Mouse (Mus musculus) heart, postnatal 0 days (tissue): ENCODE data around the gene BC005624. TPM values are rescaled to one million over a fixed set of nuclear protein-coding genes. Genes with fewer than 3 reads are reported as not detected.

Experiments used
- ATAC-seq: fragments of 200-750 bp; cut with Nextera tagmentation; 2 replicates; pipeline ENCODE4 v1.8.0; 2017; ENCODE audit warnings: low read depth, moderate number of reproducible peaks, moderate library complexity; ENCODE audit not compliant: insufficient read depth
- DNase-seq: peaks from one replicate; pipeline ENCODE4 v3.0.0-alpha.2; 2016; ENCODE audit warnings: low spot score
- H3K27ac ChIP-seq: fragments of 300-500 bp; sonication (generic); 2 replicates; pipeline ENCODE4 v1.5.1; 2014; ENCODE audit warnings: low read depth, mild to moderate bottlenecking
- H3K27me3 ChIP-seq: fragments of 300-500 bp; sonication (generic); 2 replicates; pipeline ENCODE4 v1.6.1; 2014; ENCODE audit warnings: low read length, mixed read lengths; ENCODE audit not compliant: control insufficient read depth, insufficient read depth
- H3K36me3 ChIP-seq: fragments of 300-500 bp; sonication (generic); replicated peaks from 2 replicates; pipeline ENCODE4 v1.6.1; 2014; ENCODE audit warnings: low read length, mixed read lengths; ENCODE audit not compliant: control insufficient read depth, insufficient read depth
- H3K4me1 ChIP-seq: fragments of 300-500 bp; sonication (generic); 2 replicates; pipeline ENCODE4 v1.6.1; 2014; ENCODE audit warnings: antibody characterized with exemption; ENCODE audit not compliant: control insufficient read depth, insufficient read depth
- H3K4me2 ChIP-seq: fragments of 300-500 bp; sonication (generic); 2 replicates; pipeline ENCODE4 v1.6.1; 2014; ENCODE audit warnings: low read depth, mild to moderate bottlenecking, low read length, moderate library complexity
- H3K4me3 ChIP-seq: fragments of 300-500 bp; sonication (generic); 2 replicates; pipeline ENCODE4 v1.5.1; 2014; ENCODE audit warnings: low read depth, low read length
- H3K9ac ChIP-seq: fragments of 300-500 bp; sonication (generic); replicated peaks from 2 replicates; pipeline ENCODE4 v1.6.1; 2014; ENCODE audit warnings: low read depth, low read length, mixed read lengths
- H3K9me3 ChIP-seq: fragments of 300-500 bp; sonication (generic); replicated peaks from 2 replicates; pipeline ENCODE4 v1.6.1; 2016; ENCODE audit warnings: low read length; ENCODE audit not compliant: control insufficient read depth
- CTCF ChIP-seq: IDR thresholded peaks from 2 replicates; pipeline ENCODE4 v1.5.1; 2016; ENCODE audit warnings: antibody characterized with exemption, control low read depth, low read depth
- EP300 ChIP-seq: IDR thresholded peaks from 2 replicates; pipeline ENCODE4 v1.6.1; 2016; ENCODE audit warnings: antibody characterized with exemption, low read depth
- WGBS: fragments of 180-500 bp; shearing (Covaris S2); extraction: QIAGEN DNeasy Blood & Tissue Kit; methylation state at CpG from one replicate; pipeline ENCODE4 v1.1.7; 2014; 5-methylcytosine and 5-hydroxymethylcytosine counted together
- polyA plus RNA-seq: library from polyadenylated mRNA; unstranded; fragments of >200 nt; fragmentation: Nextera tagmentation; extraction: Ambion mirVana; gene quantifications from 2 replicates; pipeline ENCODE4 v1.2.1, GENCODE M21; 2015
- total RNA-seq: library from RNA; depleted of rRNA; stranded (reverse); fragments of >200 nt; gene quantifications from 2 replicates; pipeline ENCODE4 v1.2.3, GENCODE M21; 2014; ENCODE audit warnings: low replicate concordance

Gene BC005624
- total and polyA plus RNA-seq, 2 experiments from 2014 or later, result 7.6 to 21.1 TPM

GRCm38 (mm10) chr2:31007208-31007607, 25.2 kb upstream of the BC005624 start:
- no peak for TF ChIP-seq CTCF
- TF ChIP-seq EP300, result no peak
- Histone ChIP-seq H3K9ac (no peak overlapping the region), H3K4me2 (no peak overlapping the region), H3K9me3 (no peaks in the 10 kb centered on the region), H3K36me3 (peaks cover 76% of the 10 kb centered on the region), H3K4me1 (peaks cover 18% of the 10 kb centered on the region), H3K4me3 (no peak overlapping the region), H3K27me3 (no peaks in the 10 kb centered on the region), H3K27ac (peak overlapping the region; percentile 92)
- 78% methylated on average over 5 of the region's 5 CpGs for WGBS
- no peak for ATAC-seq
- no peak for DNase-seq

GRCm38 (mm10) chr2:31006434-31006833, 24.4 kb upstream of the BC005624 start:
- no peak overlapping the region for H3K4me3 ChIP-seq
- H3K4me2 ChIP-seq, result peak overlapping the region; percentile 31; the same call in 1 of the 2 replicates
- ATAC-seq, result peak; percentile 92
- H3K27me3 ChIP-seq, result no peaks in the 10 kb centered on the region
- H3K9ac ChIP-seq, result no peak overlapping the region; the same call in 1 of the 2 replicates
- no peaks in the 10 kb centered on the region for H3K9me3 ChIP-seq
- peak overlapping the region; percentile 92 for H3K27ac ChIP-seq
- H3K36me3 ChIP-seq, result peaks cover 76% of the 10 kb centered on the region
- DNase-seq, result peak; percentile 89
- peak; percentile 87 for TF ChIP-seq EP300
- no peak for TF ChIP-seq CTCF
- H3K4me1 ChIP-seq, result peaks cover 18% of the 10 kb centered on the region
- 14% methylated on average over 5 of the region's 5 CpGs for WGBS

- H3K9me3 ChIP-seq, result no peaks in the 10 kb centered on the region
- 44% methylated on average over 2 of the region's 2 CpGs for WGBS
- 0 out of 2 replicates have a peak overlapping the region, but pooled peaks have one; percentile 19 for H3K4me2 ChIP-seq
- peak overlapping the region; percentile 92 for H3K27ac ChIP-seq
- no peak for TF ChIP-seq EP300
- no peak for TF ChIP-seq CTCF
- no peaks in the 10 kb centered on the region for H3K27me3 ChIP-seq
- no peak for ATAC-seq
- H3K4me3 ChIP-seq, result no peak overlapping the region
- DNase-seq, result no peak
- peaks cover 68% of the 10 kb centered on the region for H3K36me3 ChIP-seq
- H3K4me1 ChIP-seq, result peaks cover 18% of the 10 kb centered on the region
- no peak overlapping the region; the same call in 1 of the 2 replicates for H3K9ac ChIP-seq
Observed at GRCm38 (mm10) chr2:31005453-31005852, 23.5 kb upstream of the BC005624 start.

GRCm38 (mm10) chr2:31002857-31003256, 20.9 kb upstream of the BC005624 start:
- H3K27ac ChIP-seq, result no peak overlapping the region
- no peak for ATAC-seq
- H3K4me3 ChIP-seq, result no peak overlapping the region
- no peak for DNase-seq
- H3K4me1 ChIP-seq, result peaks cover 21% of the 10 kb centered on the region
- WGBS, result 85% methylated on average over 10 of the region's 10 CpGs
- H3K4me2 ChIP-seq, result no peak overlapping the region
- no peaks in the 10 kb centered on the region for H3K9me3 ChIP-seq
- TF ChIP-seq CTCF, result no peak
- no peak for TF ChIP-seq EP300
- no peaks in the 10 kb centered on the region for H3K27me3 ChIP-seq
- no peak overlapping the region for H3K9ac ChIP-seq
- H3K36me3 ChIP-seq, result peaks cover 62% of the 10 kb centered on the region

- H3K4me2 ChIP-seq, result 0 out of 2 replicates have a peak overlapping the region, but pooled peaks have one; percentile 5
- TF ChIP-seq EP300 (no peak), CTCF (no peak)
- WGBS, result 74% methylated on average over 8 of the region's 8 CpGs
Observed at GRCm38 (mm10) chr2:30998443-30999260, 16.7 kb upstream of the BC005624 start.

More at GRCm38 (mm10) chr2:30998443-30999260, 16.7 kb upstream of the BC005624 start:
- H3K27ac ChIP-seq, result no peak overlapping the region
- H3K4me3 ChIP-seq, result no peak overlapping the region
- H3K27me3 ChIP-seq, result no peaks in the 10 kb centered on the region
- H3K4me1 ChIP-seq, result peaks cover 3% of the 10 kb centered on the region
- H3K36me3 ChIP-seq, result peaks cover 40% of the 10 kb centered on the region
- no peaks in the 10 kb centered on the region for H3K9me3 ChIP-seq
- DNase-seq, result no peak
- no peak overlapping the region for H3K9ac ChIP-seq
- ATAC-seq, result no peak
